ENCODE assay signal across 9 mouse cellular contexts in genomic region chr1:59613795-59614194, GRCm38 (mm10). TPM values are rescaled to one million over a fixed set of nuclear protein-coding genes. Genes with fewer than 3 reads are reported as not detected.
DNase-seq lines count a peak whose midpoint lies in the region; ATAC-seq and TF ChIP-seq lines count a peak whose summit lies in the region.
"Had no signal": no experiment of that assay in that cellular context is flagged by ENCODE, and none has a peak within 500 bp of the region (broad histone marks: within the 10 kb centered on the region; RNA-seq: fewer than 3 reads in every experiment).

No protein-coding gene starts in this region.

- no peak overlapping the region for H3K9ac ChIP-seq in liver, embryonic 12.5 days
- H3K9ac ChIP-seq in lung, embryonic 14.5 days = no peak overlapping the region
- H3K9ac ChIP-seq: heart, embryonic 13.5 days; neural tube, embryonic 12.5 days had no signal

- no peaks in the 10 kb centered on the region for H3K4me1 ChIP-seq in liver, embryonic 12.5 days
- H3K4me1 ChIP-seq in lung, embryonic 14.5 days (ENCODE audit: insufficient read depth) = no peaks in the 10 kb centered on the region
- no peaks in the 10 kb centered on the region for H3K4me1 ChIP-seq in spleen, adult 2 months (ENCODE audit: control insufficient read depth, insufficient read depth, insufficient read length)
- H3K4me1 ChIP-seq: neural tube, embryonic 12.5 days had no signal

- no peak; the same call in 1 of the 2 replicates for ATAC-seq in liver, embryonic 12.5 days
- peak; percentile 55 for ATAC-seq in lung, embryonic 14.5 days (ENCODE audit: insufficient read depth)

- TF ChIP-seq CTCF in lung, embryonic 14.5 days (IDR thresholded peaks at IDR 0.05; ENCODE audit: low read depth) = peak; percentile 79
- peak; percentile 27; the same call in 1 of the 2 replicates for TF ChIP-seq CTCF in spleen, adult 2 months (IDR thresholded peaks at IDR 0.05; ENCODE audit: extremely low read depth, insufficient read depth, insufficient read length, insufficient replicate concordance)

- no peak overlapping the region for H3K4me2 ChIP-seq in liver, embryonic 12.5 days
- H3K4me2 ChIP-seq in lung, embryonic 14.5 days = no peak overlapping the region
- H3K4me2 ChIP-seq: heart, embryonic 13.5 days; neural tube, embryonic 12.5 days had no signal

- H3K27me3 ChIP-seq in liver, embryonic 12.5 days (replicated peaks) = no peaks in the 10 kb centered on the region
- no peaks in the 10 kb centered on the region for H3K27me3 ChIP-seq in lung, embryonic 14.5 days (ENCODE audit: insufficient read depth, low read length)
- H3K27me3 ChIP-seq in spleen, adult 2 months (ENCODE audit: control insufficient read depth, insufficient read depth, low read length) = no peaks in the 10 kb centered on the region
- H3K27me3 ChIP-seq: neural tube, embryonic 12.5 days had no signal

- H3K36me3 ChIP-seq in liver, embryonic 12.5 days = no peaks in the 10 kb centered on the region
- no peaks in the 10 kb centered on the region for H3K36me3 ChIP-seq in lung, embryonic 14.5 days (ENCODE audit: insufficient read depth)
- no peaks in the 10 kb centered on the region for H3K36me3 ChIP-seq in spleen, adult 2 months (ENCODE audit: control insufficient read depth, insufficient read depth, low read length)
- H3K36me3 ChIP-seq: heart, embryonic 13.5 days; neural tube, embryonic 12.5 days had no signal

- DNase-seq in liver = peak; percentile 74
- peak; percentile 95 for DNase-seq in R1 (ENCODE audit: low read depth, low spot score)
- peak; percentile 44 for DNase-seq in cerebellum, adult 8-10 months
- DNase-seq in heart, postnatal 4 days = peak; percentile 81
- peak; percentile 77 for DNase-seq in lung, embryonic 14.5 days
- peak; percentile 4 to 18 for DNase-seq in spleen, adult 2 months (ENCODE audit: low read depth in 1 of 2, low spot score in 2 of 2)

- no peak overlapping the region for H3K27ac ChIP-seq in liver, embryonic 12.5 days
- H3K27ac ChIP-seq in lung, embryonic 14.5 days (ENCODE audit: low read depth) = no peak overlapping the region
- no peak overlapping the region for H3K27ac ChIP-seq in spleen, adult 2 months (ENCODE audit: insufficient read depth, low read length)
- H3K27ac ChIP-seq: heart, embryonic 13.5 days; neural tube, embryonic 12.5 days had no signal

- no peaks in the 10 kb centered on the region for H3K9me3 ChIP-seq in liver, embryonic 12.5 days (replicated peaks)
- no peaks in the 10 kb centered on the region for H3K9me3 ChIP-seq in lung, embryonic 14.5 days (ENCODE audit: low read depth, low read length)
- H3K9me3 ChIP-seq: heart, embryonic 13.5 days; neural tube, embryonic 12.5 days had no signal

- no peak overlapping the region for H3K4me3 ChIP-seq in liver, embryonic 12.5 days
- no peak overlapping the region for H3K4me3 ChIP-seq in lung, embryonic 14.5 days (ENCODE audit: low read depth, low read length)
- H3K4me3 ChIP-seq in spleen, adult 2 months (ENCODE audit: extremely low read depth, insufficient read depth, insufficient read length) = no peak overlapping the region
- H3K4me3 ChIP-seq: heart, embryonic 13.5 days; neural tube, embryonic 12.5 days had no signal

- WGBS in liver, embryonic 12.5 days (ENCODE audit: insufficient replicate concordance) = 39% methylated on average over 6 of the region's 6 CpGs
- WGBS in lung, embryonic 14.5 days = 46% methylated on average over 6 of the region's 6 CpGs
- WGBS in spleen, adult 2 months = 65% methylated on average over 6 of the region's 6 CpGs

- TF ChIP-seq POLR2A in spleen, adult 2 months (IDR thresholded peaks at IDR 0.05; ENCODE audit: low read depth, low read length) = no peak

RNA-seq across cellular contexts. Expression of gene Sumo1, which starts 56.8 kb away (rescaled TPM):
- polyA plus RNA-seq in liver, embryonic 12.5 days (2016; fragmentation: Nextera tagmentation; extraction: Ambion mirVana) = 199 and 208 TPM in 2 replicates
- total RNA-seq in heart, postnatal 4 days (2021) = 10 to 100 TPM; 68.4 to 71.9 TPM
- polyA plus RNA-seq in lung, embryonic 14.5 days (2014; fragmentation: Nextera tagmentation; extraction: Ambion mirVana) = 412 and 431 TPM in 2 replicates
- 5.4 and 7.2 TPM in 2 replicates for polyA plus RNA-seq in spleen, adult 2 months (2012; rRNA removed)

Comparison
In these comparisons a context has a peak if more than half of its experiments do, and no peak if none do; other contexts are left out.
1. DNase-seq: peak in every context shown above with its lines; median percentile 95 in R1; 81 in heart, postnatal 4 days; 77 in lung, embryonic 14.5 days; 74 in liver; 44 in cerebellum, adult 8-10 months; 11 in spleen, adult 2 months.
2. RNA of gene Sumo1, which starts 56.8 kb away (polyA plus RNA-seq): 412 to 431 TPM in lung, embryonic 14.5 days and 199 to 208 TPM in liver, embryonic 12.5 days; 5.4 to 7.2 TPM in spleen, adult 2 months; every median in the first group is over 10 times any median in the second.